Mouse (Mus musculus): Measurements from ENCODE around the gene Rnft1. TPM values are rescaled to one million over a fixed set of nuclear protein-coding genes. Genes with fewer than 3 reads are reported as not detected.

Rnft1 gene
- polyA plus RNA-seq, 1 experiment from 2014 or later: 43.2 TPM

DNA sequence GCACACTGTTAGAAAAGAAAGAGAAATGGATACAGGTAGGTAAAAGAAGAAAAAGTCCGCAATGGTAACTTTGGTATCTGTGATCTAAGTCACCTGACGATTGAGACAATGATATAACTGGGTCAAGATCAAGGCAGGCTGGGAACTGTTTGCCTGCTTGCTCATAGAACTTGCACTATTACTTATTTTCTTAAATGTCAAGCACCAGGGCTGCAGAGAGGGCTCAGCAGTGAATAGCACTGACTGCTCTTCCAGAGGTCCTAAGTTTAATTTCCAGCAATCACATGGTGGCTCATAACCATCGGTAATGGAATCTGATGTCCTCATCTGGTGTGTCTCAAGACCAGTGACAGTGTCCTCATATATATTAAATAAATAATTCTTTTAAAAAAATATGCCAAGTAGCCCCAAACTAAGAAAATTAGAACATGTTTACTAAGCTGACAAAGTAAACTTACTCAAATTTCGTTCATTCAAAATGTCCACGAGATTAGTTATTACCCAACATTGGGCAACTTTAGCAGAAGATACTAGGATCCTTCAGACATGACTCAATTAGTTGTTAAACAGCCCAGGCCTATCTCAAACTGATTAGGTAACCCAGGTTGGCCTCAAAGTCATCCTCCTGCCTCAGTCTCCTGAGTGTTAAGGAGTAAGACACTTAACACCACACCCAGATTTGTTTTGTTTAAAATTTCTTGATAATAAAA is 49.9 kb downstream of the Rnft1 start:
- Histone ChIP-seq H3K4me2 (no peak overlapping the region), H3K27ac (ENCODE audit: low read depth) (no peak overlapping the region), H3K4me3 (ENCODE audit: low read depth, low read length) (no peak overlapping the region), H3K9me3 (ENCODE audit: low read depth, low read length) (no peaks in the 10 kb centered on the region), H3K4me1 (ENCODE audit: insufficient read depth) (no peaks in the 10 kb centered on the region), H3K36me3 (ENCODE audit: insufficient read depth) (peaks cover 42% of the 10 kb centered on the region), H3K9ac (no peak overlapping the region), H3K27me3 (ENCODE audit: insufficient read depth, low read length) (no peaks in the 10 kb centered on the region)
- no peak for TF ChIP-seq CTCF (IDR thresholded peaks at IDR 0.05; ENCODE audit: low read depth)
- WGBS: 88% methylated on average over 5 of the region's 5 CpGs
- ATAC-seq (ENCODE audit: insufficient read depth): no peak
- no peak for DNase-seq

DNA sequence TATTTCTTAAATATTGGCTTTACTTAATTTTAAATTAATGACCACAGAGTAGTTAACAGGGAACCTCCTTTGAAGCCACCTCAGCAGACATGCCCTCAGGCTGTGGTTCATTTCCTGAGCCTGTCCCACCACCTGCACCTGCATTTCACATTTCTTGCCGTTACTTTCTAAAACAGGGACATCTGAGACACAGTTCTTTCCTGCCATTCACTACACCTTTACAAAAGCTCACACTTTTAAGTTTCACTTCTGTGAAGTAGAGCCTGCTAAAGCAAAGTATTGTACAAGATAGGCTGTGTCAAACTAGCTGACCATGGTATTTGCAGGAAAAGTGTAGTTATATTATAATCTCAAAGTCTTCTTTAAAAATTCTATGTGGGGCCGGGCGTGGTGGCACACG is 54.3 kb downstream of the Rnft1 start:
- Histone ChIP-seq H3K4me1 (ENCODE audit: insufficient read depth) (peaks cover 7% of the 10 kb centered on the region; the same call in 1 of the 2 replicates), H3K27me3 (ENCODE audit: insufficient read depth, low read length) (no peaks in the 10 kb centered on the region), H3K4me3 (ENCODE audit: low read depth, low read length) (no peak overlapping the region), H3K9me3 (ENCODE audit: low read depth, low read length) (no peaks in the 10 kb centered on the region), H3K9ac (no peak overlapping the region), H3K36me3 (ENCODE audit: insufficient read depth) (peaks cover 16% of the 10 kb centered on the region), H3K4me2 (no peak overlapping the region), H3K27ac (ENCODE audit: low read depth) (no peak overlapping the region)
- DNase-seq (no peak), ATAC-seq (ENCODE audit: insufficient read depth) (no peak)
- TF ChIP-seq CTCF (IDR thresholded peaks at IDR 0.05; ENCODE audit: low read depth): no peak
- 97% methylated on average over 4 of the region's 4 CpGs for WGBS

DNA sequence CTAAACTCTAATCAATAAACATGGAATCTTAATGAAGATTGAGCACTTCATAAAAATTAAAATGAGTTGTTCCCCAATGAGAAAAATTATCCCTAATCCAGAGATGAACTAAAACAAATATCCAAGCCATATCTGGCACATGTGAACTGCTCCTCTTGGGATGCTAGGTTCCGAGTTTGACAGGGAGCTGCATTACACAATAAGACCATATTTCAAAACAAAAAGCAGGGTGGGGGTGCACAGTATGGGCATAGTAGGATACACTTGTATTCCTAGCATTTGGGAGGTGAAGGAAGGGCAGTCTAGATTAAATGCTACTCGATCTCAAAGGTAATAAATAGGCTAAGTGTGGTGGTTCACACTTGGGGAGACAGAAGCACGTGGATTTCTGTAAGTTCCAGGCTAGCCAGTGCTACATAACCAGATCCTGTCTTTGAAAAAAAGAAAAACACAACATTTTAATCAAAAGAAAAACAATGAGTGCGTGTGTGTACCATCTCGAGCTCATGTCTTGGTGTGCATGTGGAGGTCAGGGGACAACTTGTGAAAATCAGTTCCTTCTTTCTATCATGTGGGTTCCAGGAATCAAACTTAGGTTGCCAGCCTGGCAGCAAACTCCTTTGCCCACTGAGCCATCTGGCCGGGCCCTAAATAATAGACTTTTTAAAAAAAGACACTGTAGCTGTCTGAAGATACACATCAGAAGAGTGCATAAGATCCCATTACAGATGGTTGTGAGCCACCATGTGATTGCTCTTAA is 55.4 kb downstream of the Rnft1 start:
- Histone ChIP-seq H3K27ac (ENCODE audit: low read depth) (no peak overlapping the region), H3K4me1 (ENCODE audit: insufficient read depth) (peaks cover 7% of the 10 kb centered on the region; the same call in 1 of the 2 replicates), H3K4me2 (no peak overlapping the region), H3K27me3 (ENCODE audit: insufficient read depth, low read length) (no peaks in the 10 kb centered on the region), H3K9me3 (ENCODE audit: low read depth, low read length) (no peaks in the 10 kb centered on the region), H3K9ac (no peak overlapping the region), H3K4me3 (ENCODE audit: low read depth, low read length) (no peak overlapping the region), H3K36me3 (ENCODE audit: insufficient read depth) (0 out of 2 replicates have a peak, but pooled peaks cover 6% of the 10 kb centered on the region)
- ATAC-seq (ENCODE audit: insufficient read depth): no peak
- DNase-seq: no peak
- TF ChIP-seq CTCF (IDR thresholded peaks at IDR 0.05; ENCODE audit: low read depth): no peak
- WGBS: 88% methylated on average over 6 of the region's 6 CpGs

DNA sequence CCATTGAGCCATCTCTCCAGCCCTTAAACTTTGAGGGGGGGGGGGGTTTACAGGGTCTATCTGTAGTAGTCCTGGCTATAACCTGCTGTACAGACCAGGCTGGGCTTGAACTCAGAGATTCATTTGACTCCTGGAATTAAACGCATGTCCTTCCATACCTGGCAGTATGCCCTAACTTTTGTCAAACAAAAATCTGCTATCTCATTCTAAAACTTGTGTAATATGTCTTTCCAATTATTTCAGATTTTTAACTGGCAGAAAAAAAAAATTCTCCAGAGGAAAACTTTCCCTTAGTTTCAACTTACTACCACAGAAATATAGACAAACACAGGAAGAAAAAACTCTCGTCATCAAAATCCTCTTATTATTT is 56.0 kb downstream of the Rnft1 start:
- no peak overlapping the region for H3K27ac ChIP-seq (ENCODE audit: low read depth)
- DNase-seq (no peak), ATAC-seq (ENCODE audit: insufficient read depth) (no peak)
- H3K36me3 ChIP-seq (ENCODE audit: insufficient read depth): 0 out of 2 replicates have a peak, but pooled peaks cover 5% of the 10 kb centered on the region
- H3K27me3 ChIP-seq (ENCODE audit: insufficient read depth, low read length): no peaks in the 10 kb centered on the region
- H3K9ac ChIP-seq: no peak overlapping the region
- no peaks in the 10 kb centered on the region for H3K9me3 ChIP-seq (ENCODE audit: low read depth, low read length)
- peaks cover 7% of the 10 kb centered on the region; the same call in 1 of the 2 replicates for H3K4me1 ChIP-seq (ENCODE audit: insufficient read depth)
- no peak overlapping the region for H3K4me3 ChIP-seq (ENCODE audit: low read depth, low read length)
- WGBS: 84% methylated on average over 2 of the region's 2 CpGs
- H3K4me2 ChIP-seq: no peak overlapping the region
- TF ChIP-seq CTCF (IDR thresholded peaks at IDR 0.05; ENCODE audit: low read depth): no peak

DNA sequence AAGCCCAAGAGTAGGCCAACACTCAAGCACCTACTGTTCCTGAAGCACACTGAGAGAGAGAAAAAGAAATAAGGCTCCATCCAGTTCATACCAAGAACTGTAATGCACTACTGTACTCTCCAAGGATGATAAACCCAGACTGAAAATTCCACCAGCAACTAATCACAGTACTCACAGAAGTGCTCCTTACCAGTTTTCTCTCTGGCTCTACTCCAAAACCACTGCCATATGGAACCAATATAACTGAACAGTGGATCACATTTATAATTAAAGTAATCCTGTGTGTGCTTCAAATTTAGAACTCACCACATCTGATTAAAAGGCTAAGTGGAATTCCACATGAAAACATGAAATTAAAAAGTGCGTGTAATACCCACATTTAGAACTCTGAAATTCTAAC is 58.4 kb downstream of the Rnft1 start:
- Histone ChIP-seq H3K4me1 (ENCODE audit: insufficient read depth) (peaks cover 7% of the 10 kb centered on the region; the same call in 1 of the 2 replicates), H3K36me3 (ENCODE audit: insufficient read depth) (0 out of 2 replicates have a peak, but pooled peaks cover 5% of the 10 kb centered on the region), H3K9me3 (ENCODE audit: low read depth, low read length) (no peaks in the 10 kb centered on the region), H3K4me2 (peak overlapping the region; percentile 79; the same call in 1 of the 2 replicates), H3K27ac (ENCODE audit: low read depth) (no peak overlapping the region), H3K9ac (no peak overlapping the region; the same call in 1 of the 2 replicates), H3K4me3 (ENCODE audit: low read depth, low read length) (no peak overlapping the region), H3K27me3 (ENCODE audit: insufficient read depth, low read length) (no peaks in the 10 kb centered on the region)
- ATAC-seq (ENCODE audit: insufficient read depth): no peak
- no peak for DNase-seq
- WGBS: 86% methylated on average over 1 of the region's 1 CpGs
- no peak for TF ChIP-seq CTCF (IDR thresholded peaks at IDR 0.05; ENCODE audit: low read depth)

DNA sequence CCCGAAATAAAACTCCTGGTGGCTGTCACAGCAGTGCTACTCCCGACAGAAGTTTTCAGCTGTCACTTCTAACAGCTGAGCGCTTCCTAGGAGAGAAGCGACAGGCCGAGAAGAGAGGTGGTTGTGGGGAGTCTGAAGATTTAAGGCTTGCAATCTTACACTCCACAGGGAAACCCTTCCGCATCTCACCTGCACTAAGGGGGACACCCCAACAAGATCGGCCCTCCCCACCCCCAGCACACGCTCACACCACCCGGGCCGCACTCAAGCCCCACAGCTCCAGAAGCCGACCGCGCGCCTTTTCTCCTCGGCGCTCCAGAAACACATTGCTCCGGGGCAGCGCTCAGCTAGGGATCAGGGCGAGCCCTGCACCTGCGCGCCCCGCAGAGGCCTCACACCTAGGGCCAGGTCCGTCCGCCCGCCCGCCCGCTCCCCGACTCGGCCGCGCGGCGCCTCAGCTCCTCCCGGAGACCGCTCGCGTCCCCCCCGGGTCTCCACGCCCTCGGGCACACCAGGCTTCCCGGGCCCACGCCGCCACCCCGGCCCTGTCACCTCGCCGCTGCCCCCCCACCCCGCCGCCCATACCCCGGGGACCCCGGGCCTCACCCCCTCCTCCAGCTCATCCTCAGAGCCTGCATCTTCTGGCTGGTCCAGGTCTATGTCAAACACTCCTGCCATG is 59.6 kb downstream of the Rnft1 start:
- peak; percentile 60 for DNase-seq
- TF ChIP-seq CTCF (IDR thresholded peaks at IDR 0.05; ENCODE audit: low read depth): no peak
- Histone ChIP-seq H3K9ac (peak overlapping the region; percentile 93), H3K4me2 (peak overlapping the region; percentile 79), H3K4me1 (ENCODE audit: insufficient read depth) (peaks cover 7% of the 10 kb centered on the region; the same call in 1 of the 2 replicates), H3K27ac (ENCODE audit: low read depth) (peak overlapping the region; percentile 84), H3K4me3 (ENCODE audit: low read depth, low read length) (peak overlapping the region; percentile 95), H3K27me3 (ENCODE audit: insufficient read depth, low read length) (no peaks in the 10 kb centered on the region), H3K9me3 (ENCODE audit: low read depth, low read length) (no peaks in the 10 kb centered on the region), H3K36me3 (ENCODE audit: insufficient read depth) (0 out of 2 replicates have a peak, but pooled peaks cover 5% of the 10 kb centered on the region)
- peak; percentile 57 for ATAC-seq (ENCODE audit: insufficient read depth)
- WGBS: under 1% methylated on average over 47 of the region's 50 CpGs

All from lung, embryonic 14.5 days (tissue).